Mouse (Mus musculus) embryo, embryonic 11 days (tissue): ENCODE results near the gene Ddx17.

Source experiments
- DNase-seq: peaks from one replicate; pipeline ENCODE4 v3.0.0-alpha.2; 2015

The Ddx17 gene

DNA sequence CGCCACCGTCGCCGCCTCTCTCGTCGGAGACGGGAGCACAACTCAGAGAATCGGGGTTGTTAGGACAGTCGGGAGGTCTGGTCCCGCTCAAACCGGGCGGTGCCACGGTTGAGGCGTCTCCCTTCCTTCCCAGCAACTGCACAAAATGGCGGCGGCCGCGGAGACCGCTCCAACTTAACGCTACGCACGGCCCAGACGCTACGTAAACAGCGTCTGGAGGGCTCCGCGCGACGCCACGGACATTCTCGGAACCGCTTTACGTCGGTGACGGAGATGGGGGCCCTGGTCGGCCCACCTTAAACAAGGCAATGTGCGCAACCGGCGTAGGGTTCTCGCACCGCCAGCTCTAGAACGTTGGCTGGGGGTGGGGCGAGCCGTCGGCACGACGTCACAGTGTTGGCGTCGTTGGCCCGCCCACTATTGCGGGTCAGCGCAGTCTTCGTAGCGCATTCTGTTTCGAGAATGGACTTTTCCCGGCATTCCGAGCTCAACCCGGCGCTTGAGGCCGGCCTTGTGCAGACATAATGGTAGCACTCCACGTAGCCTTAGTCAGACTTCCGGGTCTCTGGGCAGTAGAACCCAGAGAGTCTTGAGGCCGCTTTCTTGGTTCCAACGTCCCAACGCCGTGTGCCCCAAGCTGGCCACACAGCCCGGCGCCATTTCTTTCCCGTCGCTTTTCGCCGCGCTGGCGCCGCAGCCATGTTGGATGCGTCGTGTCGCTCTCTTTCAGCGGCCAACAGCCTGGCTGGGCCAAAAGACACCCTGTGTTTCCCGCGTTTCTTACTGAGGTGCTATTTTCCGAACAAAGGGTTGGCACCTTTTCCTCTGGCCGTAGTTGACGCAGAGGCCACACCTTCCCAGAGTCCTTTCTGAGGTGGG lies at the start of gene Ddx17:
TSS of gene Ddx17 (minus strand) at position 332 of the 879 bp plus-strand sequence.
- peak; percentile 99 for DNase-seq

DNA sequence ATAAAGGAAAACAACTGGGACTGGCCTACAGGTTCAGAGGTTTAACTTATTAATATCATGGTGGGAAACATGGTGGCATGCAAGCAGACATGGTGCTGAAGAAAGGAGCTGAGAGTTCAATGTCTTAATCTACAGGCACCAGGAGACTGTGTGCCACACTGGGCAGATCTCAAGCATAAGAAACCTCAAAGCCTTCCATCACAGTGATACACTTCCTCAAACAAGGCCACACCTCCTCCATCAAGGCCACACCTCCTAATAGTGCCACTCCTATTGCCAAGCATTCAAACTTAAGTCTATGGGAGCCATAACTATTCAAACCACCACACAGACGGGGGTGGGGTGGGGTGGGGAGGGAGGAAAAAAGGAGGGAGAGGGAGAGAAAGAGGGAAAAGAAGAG lies 35.0 kb upstream of the Ddx17 start:
- DNase-seq, result no peak

- DNase-seq, result no peak
These were observed 31.3 kb upstream of the Ddx17 start for GRCm38 (mm10) chr15:79577671-79578426.

- DNase-seq, result no peak
These were observed 30.4 kb upstream of the Ddx17 start for GRCm38 (mm10) chr15:79576947-79577346.

DNA sequence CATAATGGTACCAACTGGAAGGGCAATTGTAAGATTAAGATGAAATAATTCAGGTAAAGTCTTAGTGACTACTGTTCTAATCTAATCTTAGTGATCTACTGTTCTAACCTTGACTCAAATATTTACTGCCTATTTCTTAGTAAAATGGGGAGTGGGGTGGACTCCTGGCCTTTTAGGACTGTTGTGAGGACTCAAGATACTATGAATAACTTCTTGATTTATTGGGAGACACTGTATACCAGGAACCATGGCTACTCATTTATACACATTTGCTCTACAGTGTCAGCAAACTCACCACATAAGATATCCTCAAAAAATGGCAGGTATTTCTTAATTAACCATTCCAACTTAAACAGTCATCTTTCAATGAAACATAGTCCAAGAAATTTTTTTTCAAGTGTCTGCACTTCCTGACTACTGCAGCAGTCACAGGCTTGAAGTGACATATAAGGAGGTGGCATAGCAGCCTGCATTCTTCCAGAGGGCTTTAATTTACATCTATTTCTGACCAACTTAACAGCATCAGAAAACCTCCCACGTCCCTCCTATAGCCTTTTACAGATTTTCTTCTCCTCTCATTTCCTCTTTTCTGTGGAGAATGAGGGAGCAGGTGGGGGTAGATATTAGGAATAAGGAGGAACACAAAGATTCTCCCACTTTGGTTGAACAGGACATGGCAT lies 29.1 kb upstream of the Ddx17 start:
- DNase-seq, result no peak

DNA sequence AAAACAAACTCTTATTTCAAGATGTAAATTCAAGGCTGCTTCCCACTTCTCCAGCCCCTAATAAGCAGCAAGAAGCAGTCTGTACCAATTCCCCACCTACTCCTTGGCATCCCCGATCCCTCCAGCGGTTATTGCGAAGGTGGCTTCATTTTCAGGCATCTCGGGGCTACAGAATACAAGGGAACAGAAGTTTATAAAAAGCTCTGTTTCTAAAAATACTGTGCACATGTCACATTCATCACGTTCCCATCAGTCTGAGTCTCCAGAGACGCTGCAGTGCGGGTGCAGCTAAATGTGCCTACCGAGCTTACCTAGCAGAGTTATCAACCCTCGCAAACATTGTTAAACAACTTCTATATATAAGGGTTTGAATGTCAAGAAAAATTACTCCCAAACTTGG lies 15.9 kb upstream of the Ddx17 start:
- no peak for DNase-seq

DNA sequence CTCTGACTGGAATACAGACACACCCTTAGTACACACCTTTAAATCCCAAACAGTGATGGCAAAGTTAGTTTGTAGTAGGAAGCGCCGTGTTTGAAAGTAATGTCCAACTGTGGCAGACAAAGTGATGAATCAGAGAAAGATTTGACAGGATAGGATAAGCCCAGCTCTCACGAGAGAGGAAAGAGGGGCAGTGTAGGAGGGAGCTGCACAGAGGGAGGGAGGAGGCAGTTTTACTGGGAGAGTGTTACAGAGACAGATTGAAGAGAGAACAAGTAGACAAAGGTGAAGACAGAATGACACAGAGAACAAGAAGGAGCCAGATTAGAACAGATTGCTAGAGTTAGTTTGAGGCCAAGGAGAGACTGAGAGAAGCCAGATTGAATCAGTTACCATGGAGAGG lies 13.1 kb upstream of the Ddx17 start:
- DNase-seq, result no peak

DNA sequence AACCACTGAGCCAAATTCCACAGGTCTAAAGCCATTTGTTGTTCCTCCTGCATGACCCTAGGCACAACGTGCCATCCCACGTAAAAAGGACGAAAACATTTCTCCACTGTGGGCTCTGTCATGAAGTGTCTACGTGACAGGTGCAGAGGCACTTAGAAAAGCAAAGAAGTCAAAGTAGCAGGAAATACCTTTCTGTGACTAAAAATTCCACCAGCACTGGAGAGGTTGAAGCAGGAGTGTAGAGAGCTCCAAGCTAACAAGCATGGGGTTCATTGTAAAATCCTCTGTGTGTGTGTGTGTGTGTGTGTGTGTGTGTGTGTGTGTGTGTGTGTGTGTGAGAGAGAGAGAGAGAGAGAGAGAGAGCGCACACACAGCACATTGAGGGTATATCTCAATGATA lies 6.0 kb upstream of the Ddx17 start:
- DNase-seq, result no peak

DNA sequence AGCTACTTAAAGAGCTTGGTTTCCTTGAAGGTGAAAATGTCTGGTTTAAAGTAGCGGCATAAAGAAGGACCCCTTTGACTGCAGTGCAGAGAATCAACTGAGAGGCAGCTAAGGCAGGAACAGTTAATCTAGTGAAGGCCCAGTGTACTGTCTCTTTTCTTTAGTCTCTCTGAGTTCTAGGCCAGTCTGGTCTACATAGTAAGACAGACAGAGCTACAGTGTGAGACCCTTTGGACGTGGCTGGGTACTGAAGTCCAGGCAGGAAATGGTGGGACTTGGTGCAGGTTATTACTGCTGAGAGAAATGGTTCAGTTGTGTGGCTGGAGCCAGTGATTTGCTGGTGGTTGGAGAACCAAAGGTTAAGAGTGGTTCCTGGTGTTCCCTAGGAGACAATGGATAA lies 1.7 kb upstream of the Ddx17 start:
- no peak for DNase-seq

- DNase-seq, result no peak
These were observed 814 bp upstream of the Ddx17 start for GRCm38 (mm10) chr15:79547289-79547820.

DNA sequence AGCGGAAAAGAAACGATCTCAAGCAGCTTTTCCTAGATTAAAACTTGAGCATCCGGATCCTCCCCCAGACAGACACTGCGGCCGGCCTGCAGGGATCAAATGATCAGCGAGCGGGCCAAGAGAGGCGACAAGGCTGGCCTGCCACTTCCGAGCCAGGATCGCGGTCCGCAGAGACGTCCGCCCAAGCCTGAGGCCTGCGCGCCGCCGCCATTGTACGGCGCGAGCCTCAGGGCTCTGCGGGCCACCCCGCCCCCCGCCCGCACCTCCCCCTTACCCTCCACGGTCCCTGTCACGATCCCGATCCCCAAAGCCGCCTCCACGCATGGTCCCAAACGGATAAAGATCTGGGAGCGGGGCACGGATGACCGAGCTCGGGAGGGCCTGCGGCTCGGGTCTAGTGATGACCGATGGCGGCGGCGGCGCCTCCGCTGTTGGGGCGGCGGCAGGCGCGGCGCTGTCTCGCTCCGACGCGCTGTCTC lies 581 bp downstream of the Ddx17 start:
- DNase-seq, result peak; percentile 77

DNA sequence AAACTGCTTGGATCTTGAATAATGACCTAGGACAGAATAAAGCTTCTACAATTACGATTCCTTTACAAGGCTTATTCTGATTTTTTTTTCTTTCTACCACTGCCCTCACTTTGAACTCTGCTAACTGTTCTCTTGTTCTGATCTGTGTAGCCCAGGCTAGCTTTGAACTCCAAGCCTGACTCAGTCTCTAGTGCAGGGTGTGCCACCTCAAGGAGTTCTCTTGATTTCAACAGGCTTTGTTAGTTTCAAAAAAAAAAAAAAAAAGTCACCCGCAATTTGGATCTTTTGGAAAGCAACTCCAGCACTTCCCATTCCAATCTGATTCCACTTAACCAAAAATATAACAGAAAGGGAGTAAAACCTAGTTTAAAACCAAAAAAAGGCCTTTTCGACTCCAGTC lies 1.0 kb downstream of the Ddx17 start:
- no peak for DNase-seq

GRCm38 (mm10) chr15:79543968-79544367 lies 2.6 kb downstream of the Ddx17 start:
- no peak for DNase-seq

DNA sequence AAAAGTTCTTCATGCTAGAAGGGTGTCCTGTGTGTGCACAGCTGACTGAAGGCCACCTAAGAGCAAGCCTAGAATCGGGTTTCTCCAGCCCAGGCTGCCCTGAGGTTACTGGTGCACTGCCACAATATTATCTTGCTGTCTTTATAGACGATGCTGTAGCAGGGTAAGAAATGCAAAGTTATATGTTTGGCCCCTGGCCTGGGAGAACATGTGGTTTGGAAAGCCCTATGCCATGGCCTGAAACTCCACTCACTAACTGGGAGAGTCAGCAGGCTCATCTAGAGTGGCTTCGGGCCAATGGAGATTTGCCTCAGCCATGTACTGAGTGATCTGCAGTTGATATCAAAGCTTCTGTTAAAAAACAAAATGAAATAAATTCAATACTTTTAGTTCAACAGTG lies 12.7 kb downstream of the Ddx17 start:
- no peak for DNase-seq

GRCm38 (mm10) chr15:79529935-79530334 lies 16.6 kb downstream of the Ddx17 start:
- DNase-seq, result no peak

GRCm38 (mm10) chr15:79527991-79528639 lies 18.4 kb downstream of the Ddx17 start:
- no peak for DNase-seq

DNA sequence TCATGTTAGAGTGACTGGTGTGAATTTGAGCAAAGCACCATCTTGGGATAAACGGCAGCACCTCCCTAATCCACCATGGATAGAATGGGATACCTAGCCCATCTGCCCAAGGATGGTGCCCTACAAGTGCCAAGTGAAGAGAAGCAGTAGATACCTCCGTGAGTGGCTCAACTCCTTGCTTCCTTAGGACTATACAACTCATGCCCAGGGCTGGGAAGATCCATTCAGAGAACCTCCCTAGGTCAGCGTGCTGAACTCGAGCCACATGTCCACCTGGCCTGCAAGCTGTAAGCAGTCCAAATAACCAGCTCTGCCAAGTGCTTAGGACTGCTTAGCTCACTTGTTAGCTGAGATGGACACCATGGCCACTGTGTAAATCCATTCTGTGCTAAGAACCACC lies 19.3 kb downstream of the Ddx17 start:
- DNase-seq, result no peak

DNA sequence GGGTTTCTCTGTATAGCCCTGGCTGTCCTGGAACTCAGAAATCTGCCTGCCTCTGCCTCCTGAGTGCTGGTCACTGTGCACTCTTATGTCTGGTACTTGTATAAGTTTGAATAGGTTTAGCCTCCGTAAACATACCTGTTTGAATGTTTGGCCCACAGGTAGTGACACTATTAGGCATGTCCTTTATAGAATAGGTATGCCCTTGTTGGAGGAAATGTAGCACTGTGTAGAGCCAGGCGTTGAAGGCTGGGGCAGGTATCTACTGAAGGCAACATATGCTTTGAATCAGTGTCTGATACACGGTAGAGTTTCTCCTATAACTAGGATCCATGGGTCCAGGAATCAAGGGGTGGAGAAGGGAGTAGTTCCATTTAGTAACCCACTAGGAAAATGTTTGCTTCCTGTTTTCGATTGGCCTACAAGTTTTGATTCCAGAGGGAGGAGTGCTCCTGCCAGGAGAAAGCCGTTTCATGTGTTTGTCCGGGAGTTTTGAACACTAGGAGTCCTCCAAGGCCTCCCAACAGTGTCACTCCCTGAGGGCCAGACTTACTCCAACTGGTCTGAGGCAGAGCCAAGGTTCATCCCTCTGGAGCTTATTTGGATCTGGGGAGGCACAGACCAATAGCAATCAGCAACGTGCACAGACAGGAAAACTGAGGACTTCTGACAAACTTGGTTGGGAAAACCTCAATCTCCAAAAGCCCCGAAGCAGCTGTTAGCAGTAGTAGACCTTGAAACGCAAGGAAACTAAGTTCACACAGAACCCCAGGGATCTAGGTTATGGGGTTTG lies 20.4 kb downstream of the Ddx17 start:
- DNase-seq, result no peak

GRCm38 (mm10) chr15:79525564-79525963 lies 21.0 kb downstream of the Ddx17 start:
- no peak for DNase-seq

DNA sequence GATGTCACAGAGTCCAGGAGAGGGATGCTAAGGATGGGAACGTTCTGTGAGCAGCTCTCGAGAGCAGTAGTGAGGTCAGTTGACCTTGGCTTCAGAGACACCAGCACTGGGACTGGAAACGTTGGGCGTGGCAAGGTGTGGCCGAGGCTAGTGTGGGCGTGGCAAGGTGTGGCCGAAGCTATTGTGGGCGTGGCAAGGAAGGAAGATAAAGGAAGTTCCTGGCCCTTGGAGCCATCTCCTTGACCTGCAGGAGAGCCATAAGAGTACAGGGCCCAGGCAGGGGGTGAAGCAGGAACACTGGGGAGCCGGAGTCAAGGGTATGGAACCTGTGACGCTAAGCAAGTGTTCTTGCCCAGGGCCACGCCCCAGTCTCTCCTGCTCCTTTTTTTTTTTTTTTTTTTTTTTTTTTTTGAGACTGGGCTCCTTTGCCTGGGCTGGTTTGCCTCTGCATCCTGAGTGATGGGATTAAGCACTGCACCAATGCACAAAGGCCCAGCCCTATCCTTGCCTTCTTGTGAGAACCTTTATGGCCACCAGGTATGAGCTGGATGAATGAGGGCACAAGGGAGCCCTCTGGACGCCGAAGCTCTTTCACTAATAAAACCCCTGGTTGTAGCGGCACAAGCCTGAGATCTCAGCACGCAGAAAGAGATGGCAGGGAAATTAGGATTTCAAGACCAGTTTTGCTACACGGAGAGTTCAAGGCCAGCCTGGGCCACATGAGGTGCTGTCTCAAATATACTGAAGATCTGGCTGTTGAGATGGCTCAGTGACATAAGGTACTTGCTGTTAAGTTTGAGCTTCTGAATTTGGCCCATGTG lies 26.9 kb downstream of the Ddx17 start:
- no peak for DNase-seq

DNA sequence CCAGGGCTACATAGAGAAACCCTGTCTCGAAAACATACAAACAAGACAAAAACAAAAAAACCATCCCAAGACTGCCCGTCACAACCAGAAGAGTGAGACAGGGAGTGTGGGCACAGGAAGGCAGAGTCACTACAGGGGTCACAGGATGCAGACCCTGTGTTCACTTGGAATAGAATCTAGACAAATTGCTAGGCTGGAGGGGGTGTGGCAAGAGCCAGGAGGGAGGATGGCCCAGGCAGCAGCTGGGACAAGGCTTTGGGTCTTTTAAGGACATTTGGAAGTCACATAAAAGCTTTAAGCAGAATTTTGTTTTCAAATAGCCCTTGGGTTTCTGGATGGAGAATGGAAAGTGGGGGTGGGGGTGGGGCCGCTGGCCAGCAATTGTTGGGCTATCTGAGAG lies 28.0 kb downstream of the Ddx17 start:
- DNase-seq, result no peak
